Mouse (Mus musculus) CH12.LX (cell line): ENCODE measurements around the gene U2af1.

Experiments
- BHLHE40 ChIP-seq: IDR thresholded peaks from 2 replicates; pipeline ENCODE4 v1.6.1; 2011; ENCODE audit warnings: mild to moderate bottlenecking, low read depth, low read length, improper control_type of control experiment
- CHD1 ChIP-seq: IDR thresholded peaks from 2 replicates; pipeline ENCODE4 v1.6.1; 2012; ENCODE audit warnings: low read depth, low read length, improper control_type of control experiment, inconsistent platforms
- CTCF ChIP-seq, 2 experiments: IDR thresholded peaks in 1 of 2; conservative IDR thresholded peaks in 1 of 2; 2 replicates each; pipeline ENCODE4 v1.5.1; 2011 to 2012; ENCODE audit warnings: low read depth in 2 of 2, low read length in 2 of 2, improper control_type of control experiment in 1 of 2, inconsistent platforms in 1 of 2, mild to moderate bottlenecking in 1 of 2, moderate library complexity in 1 of 2
- ELF1 ChIP-seq: IDR thresholded peaks from 2 replicates; pipeline ENCODE4 v1.6.1; 2014; ENCODE audit warnings: low read depth, mild to moderate bottlenecking, inconsistent platforms, low read length, improper control_type of control experiment
- EP300 ChIP-seq: IDR thresholded peaks from 2 replicates; pipeline ENCODE4 v1.6.1; 2011; ENCODE audit warnings: low read length, improper control_type of control experiment
- IRF4 ChIP-seq: IDR thresholded peaks from 2 replicates; pipeline ENCODE4 v1.6.1; 2014; ENCODE audit warnings: low read depth, mild to moderate bottlenecking, inconsistent platforms, low read length, improper control_type of control experiment
- MAFK ChIP-seq: IDR thresholded peaks from 2 replicates; pipeline ENCODE4 v1.6.1; 2011; ENCODE audit warnings: low read length, improper control_type of control experiment; ENCODE audit not compliant: insufficient replicate concordance
- MEF2A ChIP-seq: IDR thresholded peaks from 2 replicates; pipeline ENCODE4 v1.6.1; 2014; ENCODE audit warnings: low read depth, mild to moderate bottlenecking, inconsistent platforms, low read length, improper control_type of control experiment, borderline replicate concordance
- MXI1 ChIP-seq: IDR thresholded peaks from 2 replicates; pipeline ENCODE4 v1.6.1; 2011; ENCODE audit warnings: mild to moderate bottlenecking, low read depth, low read length, improper control_type of control experiment
- PAX5 ChIP-seq: IDR thresholded peaks from 2 replicates; pipeline ENCODE4 v1.6.1; 2012; ENCODE audit warnings: low read length, inconsistent platforms, mixed read lengths
- POLR2A ChIP-seq: IDR thresholded peaks from 2 replicates; pipeline ENCODE4 v1.6.1; 2011; ENCODE audit warnings: low read depth, mild to moderate bottlenecking, improper control_type of control experiment, low read length
- TBP ChIP-seq: conservative IDR thresholded peaks from 2 replicates; pipeline ENCODE4 v1.6.1; 2011; ENCODE audit warnings: low read depth, low read length, improper control_type of control experiment
- ZNF384 ChIP-seq: IDR thresholded peaks from 2 replicates; pipeline ENCODE4 v1.6.1; 2012; ENCODE audit warnings: low read depth, low read length, improper control_type of control experiment, inconsistent platforms

DNA sequence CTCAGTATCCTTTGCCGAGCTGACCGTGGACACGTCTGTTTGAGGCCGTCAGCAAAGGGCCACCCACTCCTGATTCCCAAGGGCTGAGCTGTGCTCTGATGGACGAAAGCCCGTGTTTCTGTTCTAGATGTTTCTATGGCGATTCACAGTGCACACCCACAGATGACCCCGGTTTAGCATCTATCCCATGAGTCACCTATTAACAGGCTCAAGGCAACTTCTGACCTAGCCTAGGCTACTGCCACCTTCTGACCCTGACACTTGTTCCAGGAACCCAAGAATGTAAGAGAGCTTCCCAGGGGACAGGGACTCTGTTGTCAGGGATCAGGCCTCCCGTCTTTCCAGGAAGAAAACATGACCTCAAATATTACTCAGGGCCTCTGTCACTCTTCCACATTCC is 29.4 kb upstream of the U2af1 start:
- TF ChIP-seq CTCF (conservative IDR thresholded peaks at IDR 0.05 in 1 of 2, IDR thresholded peaks at IDR 0.05 in 1 of 2; ENCODE audit: low read depth in 2 of 2, low read length in 2 of 2) (no peak), MXI1 (no peak), POLR2A (no peak), EP300 (no peak), IRF4 (no peak), PAX5 (no peak), ZNF384 (no peak), BHLHE40 (no peak), MAFK (no peak), CHD1 (no peak), TBP (no peak), MEF2A (no peak), ELF1 (no peak)
